Mouse (Mus musculus): ENCODE measurements around the gene Ap3b1. TPM values are rescaled to one million over a fixed set of nuclear protein-coding genes. Genes with fewer than 3 reads are reported as not detected.

Ap3b1 gene
- polyA plus RNA-seq, 1 experiment from 2014 or later = 32.9 TPM

GRCm38 (mm10) chr13:94546246-94546645, 187.5 kb downstream of the Ap3b1 start:
- H3K9ac ChIP-seq (ENCODE audit: low read depth, low read length) = no peak overlapping the region
- DNase-seq (ENCODE audit: low spot score) (no peak), ATAC-seq (replicated peaks; ENCODE audit: low FRiP score, low read depth) (no peak)
- 68% methylated on average over 11 of the region's 11 CpGs for WGBS
- no peak for TF ChIP-seq CTCF (IDR thresholded peaks at IDR 0.05; ENCODE audit: low read depth)
- no peak overlapping the region for H3K27ac ChIP-seq
- H3K4me3 ChIP-seq (replicated peaks; ENCODE audit: low read depth, low read length) = no peak overlapping the region
- H3K4me1 ChIP-seq (replicated peaks; ENCODE audit: insufficient read depth, low read length) = no peaks in the 10 kb centered on the region
- no peak overlapping the region for H3K4me2 ChIP-seq (ENCODE audit: low read length)
- H3K36me3 ChIP-seq (ENCODE audit: insufficient read depth, low read length) = peaks cover 16% of the 10 kb centered on the region
- H3K27me3 ChIP-seq (ENCODE audit: insufficient read depth, low read length) = no peaks in the 10 kb centered on the region
- H3K9me3 ChIP-seq (replicated peaks; ENCODE audit: low read length) = no peaks in the 10 kb centered on the region

DNA sequence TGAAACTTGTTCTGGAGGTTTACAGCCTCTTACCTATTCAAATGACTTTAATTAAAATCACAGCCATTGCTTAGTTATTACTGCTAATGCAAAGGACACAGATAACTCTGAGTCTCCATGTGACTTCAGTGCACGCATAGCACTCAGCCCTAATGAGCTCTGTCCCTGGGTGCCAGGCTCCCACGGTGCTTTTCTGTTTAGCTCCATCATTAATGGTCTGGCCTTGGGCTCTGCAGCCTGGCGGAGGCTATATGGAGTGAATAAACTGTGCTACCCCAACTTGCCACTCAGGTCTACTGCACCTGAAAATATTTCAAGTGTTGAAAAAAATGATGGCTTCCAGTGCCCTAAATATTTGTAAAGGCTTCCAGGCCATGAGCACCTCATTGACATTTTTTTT, 190.8 kb downstream of the Ap3b1 start:
- no peak for DNase-seq (ENCODE audit: low spot score)
- WGBS = 70% methylated on average over 3 of the region's 3 CpGs
- Histone ChIP-seq H3K4me3 (replicated peaks; ENCODE audit: low read depth, low read length) (no peak overlapping the region), H3K27ac (no peak overlapping the region), H3K36me3 (ENCODE audit: insufficient read depth, low read length) (peaks cover 12% of the 10 kb centered on the region), H3K4me2 (ENCODE audit: low read length) (no peak overlapping the region), H3K9ac (ENCODE audit: low read depth, low read length) (no peak overlapping the region), H3K4me1 (replicated peaks; ENCODE audit: insufficient read depth, low read length) (no peaks in the 10 kb centered on the region), H3K27me3 (ENCODE audit: insufficient read depth, low read length) (no peaks in the 10 kb centered on the region), H3K9me3 (replicated peaks; ENCODE audit: low read length) (no peaks in the 10 kb centered on the region)
- TF ChIP-seq CTCF (IDR thresholded peaks at IDR 0.05; ENCODE audit: low read depth) = no peak
- no peak for ATAC-seq (replicated peaks; ENCODE audit: low FRiP score, low read depth)

GRCm38 (mm10) chr13:94550037-94550436, 191.3 kb downstream of the Ap3b1 start:
- H3K27me3 ChIP-seq (ENCODE audit: insufficient read depth, low read length) = no peaks in the 10 kb centered on the region
- WGBS = 65% methylated on average over 4 of the region's 4 CpGs
- no peaks in the 10 kb centered on the region for H3K9me3 ChIP-seq (replicated peaks; ENCODE audit: low read length)
- no peaks in the 10 kb centered on the region for H3K4me1 ChIP-seq (replicated peaks; ENCODE audit: insufficient read depth, low read length)
- no peak for TF ChIP-seq CTCF (IDR thresholded peaks at IDR 0.05; ENCODE audit: low read depth)
- DNase-seq (ENCODE audit: low spot score) (peak; percentile 51), ATAC-seq (replicated peaks; ENCODE audit: low FRiP score, low read depth) (no peak)
- no peak overlapping the region for H3K4me2 ChIP-seq (ENCODE audit: low read length)
- no peak overlapping the region for H3K4me3 ChIP-seq (replicated peaks; ENCODE audit: low read depth, low read length)
- no peak overlapping the region for H3K27ac ChIP-seq
- peaks cover 12% of the 10 kb centered on the region for H3K36me3 ChIP-seq (ENCODE audit: insufficient read depth, low read length)
- H3K9ac ChIP-seq (ENCODE audit: low read depth, low read length) = no peak overlapping the region

DNA sequence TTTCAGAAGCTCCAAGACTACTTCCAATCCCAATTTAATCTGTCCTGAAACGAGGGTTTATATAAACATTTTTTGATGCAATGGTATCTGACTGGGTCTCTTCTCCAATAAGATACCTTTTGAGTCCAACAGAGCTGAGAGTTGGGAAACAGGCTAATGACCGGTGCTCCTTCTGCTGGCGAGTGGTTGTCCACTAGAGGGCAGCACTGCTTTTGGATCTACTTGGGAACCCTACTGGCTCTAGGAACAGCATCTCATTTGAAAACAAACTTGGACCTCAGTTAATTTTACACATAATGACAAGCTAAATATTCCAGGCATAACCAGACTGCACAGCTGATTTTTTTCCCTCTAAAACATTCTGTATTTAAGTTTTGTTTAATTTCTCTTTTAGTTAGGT, 201.3 kb downstream of the Ap3b1 start:
- no peaks in the 10 kb centered on the region for H3K9me3 ChIP-seq (replicated peaks; ENCODE audit: low read length)
- WGBS = 4% methylated on average over 3 of the region's 3 CpGs
- no peak overlapping the region for H3K27ac ChIP-seq
- H3K4me1 ChIP-seq (replicated peaks; ENCODE audit: insufficient read depth, low read length) = no peaks in the 10 kb centered on the region
- H3K36me3 ChIP-seq (ENCODE audit: insufficient read depth, low read length) = no peaks in the 10 kb centered on the region
- no peak for ATAC-seq (replicated peaks; ENCODE audit: low FRiP score, low read depth)
- no peak overlapping the region for H3K9ac ChIP-seq (ENCODE audit: low read depth, low read length)
- peak; percentile 93 for DNase-seq (ENCODE audit: low spot score)
- H3K4me2 ChIP-seq (ENCODE audit: low read length) = no peak overlapping the region
- H3K27me3 ChIP-seq (ENCODE audit: insufficient read depth, low read length) = no peaks in the 10 kb centered on the region
- TF ChIP-seq CTCF (IDR thresholded peaks at IDR 0.05; ENCODE audit: low read depth) = peak; percentile 97
- no peak overlapping the region for H3K4me3 ChIP-seq (replicated peaks; ENCODE audit: low read depth, low read length)

- Histone ChIP-seq H3K9ac (ENCODE audit: low read depth, low read length) (no peak overlapping the region), H3K9me3 (replicated peaks; ENCODE audit: low read length) (no peaks in the 10 kb centered on the region), H3K4me3 (replicated peaks; ENCODE audit: low read depth, low read length) (no peak overlapping the region), H3K4me2 (ENCODE audit: low read length) (no peak overlapping the region), H3K27ac (no peak overlapping the region), H3K36me3 (ENCODE audit: insufficient read depth, low read length) (no peaks in the 10 kb centered on the region), H3K27me3 (ENCODE audit: insufficient read depth, low read length) (no peaks in the 10 kb centered on the region), H3K4me1 (replicated peaks; ENCODE audit: insufficient read depth, low read length) (no peaks in the 10 kb centered on the region)
- ATAC-seq (replicated peaks; ENCODE audit: low FRiP score, low read depth) (no peak), DNase-seq (ENCODE audit: low spot score) (no peak)
- no peak for TF ChIP-seq CTCF (IDR thresholded peaks at IDR 0.05; ENCODE audit: low read depth)
- 50% methylated on average over 11 of the region's 11 CpGs for WGBS
Measured at GRCm38 (mm10) chr13:94560878-94561277, 202.1 kb downstream of the Ap3b1 start.

DNA sequence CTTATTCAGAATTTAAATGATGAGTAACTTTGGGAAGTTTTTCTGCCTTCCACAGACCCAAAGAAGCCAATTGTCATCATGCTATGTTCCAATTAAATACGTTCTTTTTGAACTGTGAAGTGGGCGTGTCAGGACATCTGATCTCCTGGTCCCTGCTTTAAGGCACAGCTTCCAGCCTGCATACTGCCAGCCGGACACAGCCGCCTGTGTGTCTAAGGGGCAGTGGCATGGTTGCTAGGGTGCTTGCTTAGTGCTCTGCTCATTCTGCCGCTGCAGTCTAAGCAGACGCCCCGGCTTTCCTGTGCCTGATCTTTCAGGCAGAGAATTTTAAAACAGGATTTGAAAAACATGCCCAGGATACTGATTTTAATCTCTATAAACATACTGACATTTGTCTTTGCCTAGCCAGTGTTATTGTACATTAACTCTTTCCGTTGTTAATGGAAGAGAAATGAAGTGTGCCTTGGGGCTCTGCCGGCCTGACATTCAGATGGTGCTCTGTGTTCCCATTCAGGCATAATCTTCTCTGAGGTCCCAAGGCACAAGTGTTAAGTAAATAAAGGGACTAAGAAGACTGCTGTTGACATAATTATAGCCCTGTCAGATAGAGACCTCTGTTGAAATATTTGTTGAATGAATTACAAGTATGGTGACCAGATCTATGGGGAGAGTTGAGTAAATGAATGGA, 204.0 kb downstream of the Ap3b1 start:
- Histone ChIP-seq H3K9ac (ENCODE audit: low read depth, low read length) (no peak overlapping the region), H3K27me3 (ENCODE audit: insufficient read depth, low read length) (no peaks in the 10 kb centered on the region)
- 24% methylated on average over 9 of the region's 9 CpGs for WGBS

DNA sequence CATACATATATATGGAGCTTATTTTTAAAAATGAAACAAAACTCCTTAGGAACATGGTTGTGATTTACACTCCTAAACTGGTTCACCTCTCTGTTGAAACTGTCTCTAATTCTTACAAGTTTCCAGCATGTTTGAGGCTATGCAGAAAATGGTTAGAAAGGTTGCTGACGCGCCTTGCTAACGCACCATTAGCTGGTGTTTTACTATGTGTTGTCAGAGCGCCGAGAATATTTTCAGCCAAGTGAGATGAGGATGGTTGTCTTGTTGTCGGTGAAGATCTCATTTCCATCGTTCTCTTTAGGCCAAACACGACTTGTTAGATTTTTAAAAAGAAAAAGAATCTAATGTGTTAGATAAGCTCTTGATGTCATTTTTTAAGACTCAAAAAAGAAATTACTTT, 205.1 kb downstream of the Ap3b1 start:
- 85% methylated on average over 8 of the region's 8 CpGs for WGBS
- no peak for TF ChIP-seq CTCF (IDR thresholded peaks at IDR 0.05; ENCODE audit: low read depth)
- no peak for ATAC-seq (replicated peaks; ENCODE audit: low FRiP score, low read depth)
- no peak overlapping the region for H3K27ac ChIP-seq
- no peak overlapping the region for H3K4me2 ChIP-seq (ENCODE audit: low read length)
- H3K27me3 ChIP-seq (ENCODE audit: insufficient read depth, low read length) = no peaks in the 10 kb centered on the region
- no peaks in the 10 kb centered on the region for H3K9me3 ChIP-seq (replicated peaks; ENCODE audit: low read length)
- no peaks in the 10 kb centered on the region for H3K36me3 ChIP-seq (ENCODE audit: insufficient read depth, low read length)
- H3K4me3 ChIP-seq (replicated peaks; ENCODE audit: low read depth, low read length) = no peak overlapping the region
- no peak overlapping the region for H3K9ac ChIP-seq (ENCODE audit: low read depth, low read length)
- no peaks in the 10 kb centered on the region for H3K4me1 ChIP-seq (replicated peaks; ENCODE audit: insufficient read depth, low read length)
- DNase-seq (ENCODE audit: low spot score) = no peak

More for the DNA sequence above, 204.0 kb downstream of the Ap3b1 start:
- no peak overlapping the region for H3K27ac ChIP-seq
- no peaks in the 10 kb centered on the region for H3K9me3 ChIP-seq (replicated peaks; ENCODE audit: low read length)
- no peaks in the 10 kb centered on the region for H3K4me1 ChIP-seq (replicated peaks; ENCODE audit: insufficient read depth, low read length)
- no peaks in the 10 kb centered on the region for H3K36me3 ChIP-seq (ENCODE audit: insufficient read depth, low read length)
- ATAC-seq (replicated peaks; ENCODE audit: low FRiP score, low read depth) (0 out of 2 replicates have a peak, but pooled peaks have one; percentile 46), DNase-seq (ENCODE audit: low spot score) (no peak)
- no peak overlapping the region for H3K4me2 ChIP-seq (ENCODE audit: low read length)
- H3K4me3 ChIP-seq (replicated peaks; ENCODE audit: low read depth, low read length) = no peak overlapping the region
- TF ChIP-seq CTCF (IDR thresholded peaks at IDR 0.05; ENCODE audit: low read depth) = no peak
